Mouse (Mus musculus) layer of hippocampus, adult 2 months (tissue): ENCODE data around the gene Hirip3. TPM values are rescaled to one million over a fixed set of nuclear protein-coding genes. Genes with fewer than 3 reads are reported as not detected.

Source experiments
- DNase-seq, 2 experiments: peaks; one replicate each; pipeline ENCODE4 v3.0.0; 2022; ENCODE audit warnings: low spot score in 2 of 2
- H3K27ac ChIP-seq: fragments of 200-600 bp; 2 replicates; pipeline ENCODE4 v1.8.1; 2022
- H3K4me3 ChIP-seq: fragments of 200-600 bp; 2 replicates; pipeline ENCODE4 v1.8.1; 2022; ENCODE audit warnings: mild to moderate bottlenecking
- CTCF ChIP-seq: fragments of 200-600 bp; conservative IDR thresholded peaks from 2 replicates; pipeline ENCODE4 v1.8.1; 2022; ENCODE audit warnings: antibody characterized with exemption, mild to moderate bottlenecking, moderate library complexity
- total RNA-seq, 2 experiments: library from RNA; stranded (reverse); gene quantifications; 2 replicates each; pipeline ENCODE4 v1.2.3; 2021

Gene Hirip3
- total RNA-seq, 2 experiments from 2014 or later = 32.2 to 38.5 TPM

DNA sequence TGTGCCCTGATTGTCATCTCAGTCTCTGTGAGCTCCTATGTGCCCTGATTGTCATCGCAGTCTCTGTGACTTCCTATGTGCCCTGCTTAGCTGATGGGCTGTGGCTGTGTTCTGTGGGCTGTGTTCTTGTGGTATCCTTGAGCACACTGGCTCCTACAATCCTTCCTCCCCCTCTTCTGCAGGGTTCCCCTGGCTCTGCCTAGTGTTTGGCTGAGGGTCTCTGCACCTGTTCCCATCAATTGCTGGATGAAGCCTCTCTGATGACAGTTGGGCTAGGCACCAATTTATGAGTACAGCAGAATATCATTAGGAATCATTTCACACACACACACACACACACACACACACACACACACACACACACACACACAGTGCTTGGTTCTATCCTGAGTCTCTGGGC lies 28.5 kb upstream of the Hirip3 start:
- Histone ChIP-seq H3K4me3 (no peak overlapping the region), H3K27ac (no peak overlapping the region)
- no peak for TF ChIP-seq CTCF
- DNase-seq = no peak

DNA sequence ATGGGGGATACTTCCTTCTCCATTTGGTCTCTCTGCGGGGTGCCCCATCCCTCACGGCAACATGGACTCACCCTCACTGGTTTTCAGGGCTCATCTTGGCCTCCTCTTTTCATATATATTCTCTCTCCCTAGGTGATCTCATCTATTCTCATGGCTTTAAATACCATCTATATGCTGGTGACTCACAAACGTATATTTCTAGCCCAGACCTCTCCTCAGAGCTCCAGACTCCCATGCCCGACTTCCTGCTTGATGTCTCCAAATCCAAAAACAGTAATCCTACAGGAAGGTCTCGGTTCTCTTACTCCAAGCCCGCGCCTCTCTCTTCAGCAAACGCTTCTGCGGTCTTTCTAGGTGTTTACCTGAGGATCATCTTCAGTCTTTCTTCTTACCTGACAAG lies 18.5 kb upstream of the Hirip3 start:
- DNase-seq = no peak
- no peak for TF ChIP-seq CTCF
- Histone ChIP-seq H3K27ac (no peak overlapping the region), H3K4me3 (no peak overlapping the region)

DNA sequence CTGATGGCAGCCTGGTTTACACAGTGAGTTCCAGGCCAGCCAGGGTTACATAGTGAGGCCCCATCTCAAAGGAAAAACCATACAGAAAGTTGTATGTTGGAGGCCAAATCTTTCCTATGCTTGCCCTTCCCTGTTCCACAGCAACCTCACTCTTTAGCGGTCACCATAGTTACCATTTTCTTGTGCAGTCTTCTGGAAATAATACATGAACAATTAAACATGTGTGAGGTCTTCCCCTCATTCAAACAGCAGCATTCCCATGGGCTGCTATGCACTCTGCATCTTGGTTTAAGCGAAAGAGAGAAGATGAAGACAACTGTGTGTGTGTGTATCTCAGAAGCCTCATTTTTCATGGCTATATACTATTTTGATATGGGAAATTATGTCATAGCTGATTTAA lies 16.3 kb upstream of the Hirip3 start:
- no peak overlapping the region for H3K27ac ChIP-seq
- no peak overlapping the region for H3K4me3 ChIP-seq
- no peak for TF ChIP-seq CTCF
- no peak for DNase-seq

DNA sequence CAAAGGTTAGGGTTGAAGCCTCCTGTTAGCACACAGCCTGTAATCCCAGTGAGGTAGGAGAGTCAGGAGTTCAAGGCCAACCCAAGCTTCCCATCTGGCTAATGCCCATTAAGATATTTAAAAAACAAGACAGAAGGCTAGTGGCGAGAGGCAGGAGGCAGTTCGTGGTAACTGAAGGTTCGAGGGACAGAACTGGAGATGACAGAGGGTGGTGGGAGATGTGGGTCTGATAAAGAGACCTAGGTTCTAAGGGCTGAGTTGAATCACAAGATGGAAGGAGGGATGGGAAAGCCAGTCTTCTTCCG lies 14.7 kb upstream of the Hirip3 start, which contains the start of gene Doc2a:
TSS of gene Doc2a (plus strand) at position 301 of the 305 bp plus-strand sequence.
- no peak for TF ChIP-seq CTCF
- peak within 1 kb of the TSS; percentile 63 for H3K4me3 ChIP-seq
- no peak for DNase-seq
- peak within 1 kb of the TSS; percentile 36; the same call in 1 of the 2 replicates for H3K27ac ChIP-seq

DNA sequence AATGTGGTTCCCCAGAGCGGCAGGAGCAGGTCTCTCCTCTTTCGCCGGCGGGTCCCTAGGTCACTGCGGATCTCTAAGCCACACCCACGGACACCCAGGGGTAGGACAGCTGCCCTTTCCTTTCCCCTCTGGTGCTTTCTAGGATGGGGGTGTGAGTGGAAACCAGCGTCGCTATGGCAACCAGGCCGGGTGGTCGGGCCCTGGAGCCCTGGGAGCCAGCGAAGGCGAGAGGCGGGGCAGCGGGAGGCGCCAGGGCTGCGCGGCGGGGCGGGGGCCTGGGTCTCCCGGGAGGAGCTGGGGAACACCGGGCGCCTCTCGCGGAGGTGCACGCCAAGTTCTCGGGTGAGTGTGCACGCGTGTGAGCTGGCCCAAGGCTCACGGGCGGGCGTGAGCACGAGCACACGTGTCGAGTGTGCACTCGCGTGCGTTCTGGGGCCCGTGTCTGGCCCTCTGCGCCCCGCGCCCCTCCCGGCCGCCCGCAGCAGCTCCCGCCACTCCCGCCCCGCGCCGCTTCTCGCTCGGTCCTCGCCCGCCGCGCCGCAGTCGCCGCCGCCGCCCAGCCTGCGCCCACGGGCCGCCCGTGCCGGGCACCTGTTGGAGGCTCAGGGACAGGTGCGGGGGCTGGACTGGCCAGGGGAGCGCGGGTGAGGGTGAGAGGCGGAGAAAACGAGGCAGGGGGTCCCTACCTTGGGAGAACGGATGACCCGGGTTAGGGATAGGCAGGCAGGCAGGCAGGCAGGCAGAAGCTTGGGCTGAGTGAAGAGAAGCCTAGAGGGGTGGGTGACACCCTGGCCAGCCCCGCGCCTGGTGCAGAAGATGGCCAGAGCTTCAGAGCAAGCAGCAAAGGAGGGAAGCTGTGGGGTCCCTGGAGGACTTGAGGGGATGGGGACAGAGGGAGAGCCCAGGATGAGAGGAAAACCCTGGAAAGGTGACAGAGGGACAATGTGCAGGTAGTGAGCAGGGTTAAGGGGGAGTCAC lies 14.1 kb upstream of the Hirip3 start:
- DNase-seq = no peak
- no peak for TF ChIP-seq CTCF
- peak overlapping the region; percentile 36; the same call in 1 of the 2 replicates for H3K27ac ChIP-seq
- peak overlapping the region; percentile 63 for H3K4me3 ChIP-seq

DNA sequence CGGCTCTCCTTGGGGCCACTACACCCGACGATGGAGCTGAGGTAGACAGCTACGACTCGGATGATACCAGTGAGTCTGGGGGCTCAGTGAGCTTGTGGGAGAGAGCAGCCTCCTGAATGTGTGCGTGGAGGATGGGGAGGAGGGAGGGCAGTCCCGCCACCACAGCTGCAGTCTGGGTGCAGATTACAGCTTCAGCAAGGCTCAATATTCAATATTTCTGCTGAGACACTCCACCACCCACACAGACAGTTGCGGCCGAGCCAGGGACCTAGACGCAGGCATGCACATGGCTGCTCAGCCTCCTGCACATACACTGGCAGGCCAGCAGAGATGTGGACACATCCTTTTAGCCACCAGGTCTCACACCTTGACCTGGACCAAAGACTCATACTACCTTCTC lies 13.0 kb upstream of the Hirip3 start:
- no peak for TF ChIP-seq CTCF
- H3K4me3 ChIP-seq = peak overlapping the region; percentile 63
- no peak for DNase-seq
- H3K27ac ChIP-seq = peak overlapping the region; percentile 36; the same call in 1 of the 2 replicates

DNA sequence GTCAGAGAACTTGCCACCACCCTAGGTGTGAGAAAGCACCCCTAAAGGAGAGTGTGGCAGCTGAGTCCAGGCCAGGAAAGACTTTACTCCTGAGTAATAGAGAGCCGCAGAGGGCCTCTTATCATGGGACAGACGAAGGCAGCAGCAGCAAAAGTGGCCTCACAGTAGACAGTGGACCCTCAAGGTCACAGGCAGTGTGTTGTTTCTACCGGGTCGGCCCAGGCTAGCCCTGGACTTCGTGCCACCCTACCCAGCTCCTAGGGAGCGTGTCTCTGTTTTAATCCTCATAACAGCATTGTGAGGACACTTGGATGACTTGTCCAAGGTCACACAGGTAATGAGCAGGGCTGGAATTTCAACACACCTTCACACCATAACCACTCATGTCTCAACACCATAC lies 11.6 kb upstream of the Hirip3 start:
- TF ChIP-seq CTCF = no peak
- DNase-seq = no peak
- Histone ChIP-seq H3K27ac (no peak overlapping the region), H3K4me3 (no peak overlapping the region)

DNA sequence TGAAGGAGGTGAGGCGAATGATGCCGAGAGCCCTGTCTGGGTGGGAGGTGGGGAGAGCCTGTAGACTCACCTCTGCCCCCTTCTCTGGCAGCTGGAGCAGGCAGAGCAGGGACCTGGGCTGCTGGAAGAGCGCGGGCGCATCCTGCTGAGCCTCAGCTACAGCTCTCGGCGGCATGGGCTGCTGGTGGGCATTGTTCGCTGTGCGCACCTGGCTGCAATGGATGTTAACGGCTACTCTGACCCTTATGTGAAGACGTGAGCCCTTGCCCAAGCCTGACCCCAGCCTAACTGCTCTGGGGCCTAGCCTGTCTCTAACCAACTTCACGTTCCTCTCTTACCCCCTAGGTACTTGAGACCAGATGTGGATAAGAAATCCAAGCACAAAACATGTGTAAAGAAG lies 10.6 kb upstream of the Hirip3 start:
- Histone ChIP-seq H3K4me3 (no peak overlapping the region), H3K27ac (no peak overlapping the region)
- no peak for TF ChIP-seq CTCF
- no peak for DNase-seq

DNA sequence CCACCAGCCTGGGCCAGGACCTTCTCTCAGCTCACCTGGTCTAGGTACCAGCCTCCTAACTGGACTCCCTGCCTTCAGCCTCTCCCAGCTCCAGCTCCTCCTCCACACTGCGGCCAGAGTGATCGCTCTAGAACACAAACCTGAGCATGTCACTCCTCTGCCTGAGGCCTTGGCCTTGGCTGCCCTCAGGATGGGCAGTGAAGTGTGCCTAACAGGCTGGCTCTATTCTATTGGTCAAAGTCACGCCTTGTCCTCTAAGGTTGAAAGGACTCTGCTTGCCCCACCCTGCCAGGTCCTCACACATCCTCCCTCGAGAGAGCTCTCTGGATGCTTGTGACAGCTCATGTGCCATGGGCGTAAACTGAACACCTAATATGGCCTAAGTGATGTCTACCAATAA lies 8.3 kb upstream of the Hirip3 start:
- TF ChIP-seq CTCF = no peak
- Histone ChIP-seq H3K4me3 (no peak overlapping the region), H3K27ac (no peak overlapping the region)
- no peak for DNase-seq

DNA sequence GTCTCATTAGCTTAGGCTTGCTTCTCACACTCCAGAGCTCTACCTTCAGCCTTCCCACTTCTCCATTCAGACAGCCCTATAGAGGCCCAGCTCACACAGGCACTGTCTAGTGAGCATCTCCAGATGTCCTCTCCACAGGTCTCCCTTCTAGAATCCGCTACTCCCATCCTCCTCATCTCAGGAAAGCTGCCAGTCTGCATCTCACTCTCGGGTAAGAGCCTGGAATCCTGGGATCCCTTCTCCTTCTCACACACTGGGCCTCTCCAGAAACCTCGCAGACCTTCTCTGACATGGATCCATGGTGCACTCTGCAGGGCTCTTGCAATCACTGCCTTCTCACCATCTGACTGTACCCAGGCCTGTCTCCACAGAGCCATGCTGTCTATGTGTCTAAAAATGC lies 6.1 kb upstream of the Hirip3 start:
- DNase-seq = no peak
- Histone ChIP-seq H3K4me3 (no peak overlapping the region), H3K27ac (peak overlapping the region; percentile 51; the same call in 1 of the 2 replicates)
- no peak; the same call in 1 of the 2 replicates for TF ChIP-seq CTCF

DNA sequence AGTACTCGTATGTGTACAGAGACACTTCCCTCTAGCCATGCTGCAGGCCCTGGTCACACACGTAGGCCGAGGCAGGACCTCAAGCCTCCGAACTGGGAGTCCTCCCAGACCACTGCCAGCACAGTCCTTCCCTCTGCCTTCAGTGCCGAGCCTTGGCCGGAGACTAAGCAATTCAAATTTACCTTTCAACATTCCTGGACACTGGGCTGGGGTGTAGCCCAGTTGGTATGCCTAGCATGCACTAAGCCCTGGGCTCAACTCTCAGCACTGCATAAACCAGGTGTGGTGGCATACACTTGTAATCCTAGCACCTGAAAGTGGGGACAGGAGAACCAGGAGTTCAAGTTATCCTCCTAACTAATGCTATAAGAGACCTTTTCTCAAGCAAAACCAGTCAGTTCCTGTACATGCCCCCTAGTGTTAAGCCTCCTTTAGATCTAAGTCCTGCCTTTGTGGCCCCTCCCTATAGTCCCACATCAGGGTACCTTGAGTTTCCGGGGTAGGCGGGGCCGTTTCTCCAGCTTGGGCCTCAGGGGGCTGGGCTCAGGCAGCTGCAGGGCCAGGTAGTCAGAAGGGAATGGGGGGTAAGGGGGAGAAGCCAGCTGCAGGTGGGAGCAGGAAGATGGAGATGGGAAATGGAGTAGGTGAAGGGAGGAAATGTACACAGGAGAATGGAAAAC lies 4.9 kb upstream of the Hirip3 start:
- no peak overlapping the region for H3K27ac ChIP-seq
- TF ChIP-seq CTCF = no peak
- DNase-seq = no peak
- no peak overlapping the region for H3K4me3 ChIP-seq

DNA sequence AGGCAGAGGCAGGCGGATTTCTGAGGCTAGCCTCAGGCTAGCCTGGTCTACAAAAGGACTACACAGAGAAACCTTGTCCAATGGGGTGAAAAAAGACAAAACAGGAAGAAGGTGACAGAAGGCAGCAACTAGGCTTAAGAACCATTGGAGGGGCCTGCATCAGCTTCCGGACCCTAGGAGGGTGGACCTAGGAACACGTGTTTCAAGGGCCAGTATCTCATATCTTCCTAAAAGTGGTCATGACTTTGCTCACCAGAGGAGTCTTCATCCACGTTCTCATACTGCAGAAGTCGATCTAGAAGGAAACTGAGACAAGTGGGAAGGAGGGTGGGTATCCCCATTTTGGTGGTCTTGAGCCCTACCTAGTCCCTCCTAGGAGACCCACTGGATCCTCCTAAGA lies 785 bp upstream of the Hirip3 start:
- Histone ChIP-seq H3K4me3 (peak overlapping the region; percentile 98), H3K27ac (peak overlapping the region; percentile 93)
- DNase-seq = no peak
- TF ChIP-seq CTCF = no peak

DNA sequence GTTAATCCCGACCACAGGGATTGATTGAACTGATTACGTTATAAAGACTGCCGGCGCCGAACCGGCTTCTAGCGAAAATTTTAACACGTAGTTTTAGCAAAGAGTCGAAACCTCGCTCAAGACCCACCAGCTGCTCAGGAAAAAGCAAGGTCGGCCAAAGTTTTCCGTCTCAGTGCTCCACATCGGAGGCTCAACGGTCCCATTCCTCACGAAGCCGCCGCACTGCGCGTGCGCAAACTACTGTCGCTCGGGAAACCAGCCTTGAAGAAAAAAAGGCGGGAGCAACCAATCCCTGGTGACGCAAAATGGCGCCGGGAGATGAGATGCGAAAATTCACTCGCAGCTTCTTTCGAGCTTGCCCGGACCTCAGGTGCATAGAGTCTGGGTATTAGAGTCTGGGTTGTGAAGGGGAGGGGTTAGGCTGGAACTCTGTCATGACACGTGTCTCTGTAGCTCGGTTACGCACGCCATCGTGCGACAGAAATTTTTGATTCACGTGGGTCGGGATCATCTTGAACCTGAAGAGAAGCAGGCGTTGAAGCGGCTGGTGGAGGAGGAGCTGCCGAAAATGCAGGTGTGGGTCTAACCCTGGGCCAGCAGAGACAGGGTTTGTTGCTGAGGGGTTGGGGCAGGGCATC lies 494 bp downstream of the Hirip3 start, which contains the start of gene Ino80e:
TSS of gene Ino80e (minus strand) at position 231 of the 638 bp plus-strand sequence.
- Histone ChIP-seq H3K27ac (peak within 1 kb of the TSS; percentile 93), H3K4me3 (peak within 1 kb of the TSS; percentile 98)
- no peak for TF ChIP-seq CTCF
- DNase-seq = peak; percentile 93 to 94
